Mouse (Mus musculus): ENCODE results near the gene Zfp248.

DNA sequence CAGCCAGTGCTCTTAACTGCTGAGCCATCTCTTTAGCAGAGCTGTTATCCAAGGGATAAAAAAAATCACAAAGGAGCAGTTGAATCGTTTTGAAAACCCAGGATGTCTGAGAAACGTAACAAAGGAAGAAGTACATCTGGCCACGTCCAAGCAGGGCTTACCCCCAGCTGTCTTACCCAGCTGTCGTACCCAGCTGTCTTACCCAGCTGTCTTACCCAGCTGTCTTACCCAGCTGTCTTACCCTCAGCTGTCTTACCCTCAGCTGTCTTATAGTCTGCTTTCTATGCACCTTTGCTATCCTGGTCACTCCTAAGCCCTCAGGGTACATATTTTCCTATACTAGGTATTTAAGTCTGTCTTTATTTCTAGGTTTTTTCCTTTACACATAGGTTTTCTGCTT is 23.8 kb downstream of the Zfp248 start:
- TF ChIP-seq CTCF (IDR thresholded peaks at IDR 0.05; ENCODE audit: borderline replicate concordance, insufficient read depth, low read depth, low read length) (no peak), POLR2A (IDR thresholded peaks at IDR 0.05; ENCODE audit: borderline replicate concordance, insufficient read depth, low read length) (no peak)
